Mouse (Mus musculus): ENCODE measurements around the gene Rnase1.

GRCm38 (mm10) chr14:51143937-51144336, 2.6 kb downstream of the Rnase1 start:
- no peak for TF ChIP-seq POLR2A (IDR thresholded peaks at IDR 0.05; ENCODE audit: borderline replicate concordance, control insufficient read depth, low read depth, low read length)
- TF ChIP-seq CTCF (IDR thresholded peaks at IDR 0.05; ENCODE audit: control insufficient read depth, insufficient read depth, low read length) = no peak
